Mouse (Mus musculus) retina, adult 2 months (tissue): ENCODE measurements around the gene Sult1e1.

ENCODE experiments used
- DNase-seq: peaks from one replicate; pipeline ENCODE4 v3.0.0-alpha.2; 2012; ENCODE audit warnings: low read depth, low spot score

Gene Sult1e1

DNA sequence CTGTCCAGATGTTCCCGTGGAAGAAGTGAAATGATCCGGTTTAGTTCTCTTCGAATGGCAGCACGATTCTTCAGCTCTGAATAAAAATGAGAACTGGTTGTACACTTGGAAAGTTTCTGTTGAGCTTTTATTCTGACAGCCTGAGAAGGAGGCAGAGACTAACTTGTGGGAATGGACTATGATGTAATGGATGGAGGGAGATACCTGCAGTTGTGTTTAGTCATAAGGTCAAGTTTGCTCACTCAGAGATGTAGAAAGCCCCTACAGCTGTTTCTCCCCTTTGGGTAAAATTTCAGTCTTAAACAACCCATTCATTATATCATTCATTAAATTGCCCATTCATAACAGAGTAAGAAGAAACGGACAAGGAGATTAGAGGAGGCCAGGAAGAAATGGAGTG lies at the start of gene Sult1e1:
Gene Sult1e1, minus strand, starts transcription at position 101 of the 400 bp plus-strand sequence.
- DNase-seq: no peak

DNA sequence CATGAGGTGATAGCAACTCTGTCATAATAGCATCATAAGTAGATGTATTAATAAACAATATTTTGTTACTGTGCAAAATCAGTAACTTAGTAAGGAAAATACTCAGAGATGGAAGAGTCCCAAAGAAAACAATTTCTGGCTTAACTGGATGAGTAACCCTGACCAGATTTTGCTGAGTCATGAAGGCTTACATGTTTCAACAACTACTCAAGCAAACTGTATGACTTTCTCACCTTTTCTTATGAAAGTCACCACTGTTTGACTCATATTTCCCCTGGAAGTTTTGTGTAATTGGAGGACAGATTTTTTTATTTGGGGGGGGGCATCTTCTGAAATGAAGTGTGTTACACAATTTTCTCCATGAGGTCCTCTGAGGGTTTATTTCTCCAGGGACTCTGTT lies 31.3 kb upstream of the Sult1e1 start:
- DNase-seq: no peak

DNA sequence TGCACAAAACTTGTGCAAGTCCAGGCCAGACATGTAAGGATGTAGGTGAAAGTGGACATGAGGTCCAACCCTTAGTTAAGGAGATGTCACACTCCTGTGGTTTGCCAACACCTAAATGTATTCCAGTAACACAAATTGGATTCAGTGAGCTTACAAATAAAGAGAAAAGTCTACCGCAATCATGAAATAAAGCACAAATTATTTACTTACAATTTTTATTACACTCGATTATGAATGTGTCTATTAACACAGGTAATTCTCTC lies 23.7 kb upstream of the Sult1e1 start:
- DNase-seq: no peak

GRCm38 (mm10) chr5:87614364-87615127 lies 23.2 kb upstream of the Sult1e1 start:
- DNase-seq: no peak

DNA sequence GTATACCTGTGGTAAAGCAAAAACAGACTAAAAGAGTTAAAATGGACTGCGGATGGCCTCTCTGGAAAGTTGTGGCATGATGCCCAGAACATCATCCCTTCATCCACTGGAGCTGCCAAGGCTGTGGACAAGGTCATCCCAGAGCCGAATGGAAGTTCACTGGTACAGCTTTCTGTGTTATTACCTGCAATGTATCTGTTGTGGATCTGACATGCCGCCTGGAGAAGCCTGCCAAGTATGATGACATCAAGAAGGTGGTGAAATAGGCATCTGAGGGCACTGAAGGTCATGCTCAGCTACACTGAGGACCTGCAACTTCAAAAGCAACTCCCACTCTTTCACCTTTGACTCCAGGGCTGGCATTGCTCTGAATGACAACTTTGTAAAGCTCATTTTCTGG lies 9.6 kb upstream of the Sult1e1 start:
- no peak for DNase-seq

DNA sequence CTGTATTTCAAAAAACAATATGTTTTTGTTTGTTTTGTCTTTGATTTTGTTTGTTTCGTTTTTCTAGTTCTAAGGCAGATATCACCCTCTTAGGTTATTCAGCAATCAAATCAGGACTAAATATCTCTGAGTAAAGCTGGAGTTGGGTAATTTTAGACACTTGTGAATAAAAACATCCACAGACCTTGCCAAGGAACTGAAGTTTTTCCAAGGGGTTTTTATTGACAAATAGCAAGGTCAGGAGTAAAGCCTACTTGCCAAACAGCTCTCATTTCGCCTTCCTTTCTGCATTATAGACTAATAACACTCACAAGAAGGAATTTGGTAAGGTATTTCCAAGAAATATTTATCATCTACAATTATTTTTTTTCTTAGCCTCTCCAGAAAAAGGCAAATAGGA lies 6.5 kb upstream of the Sult1e1 start:
- DNase-seq: no peak

DNA sequence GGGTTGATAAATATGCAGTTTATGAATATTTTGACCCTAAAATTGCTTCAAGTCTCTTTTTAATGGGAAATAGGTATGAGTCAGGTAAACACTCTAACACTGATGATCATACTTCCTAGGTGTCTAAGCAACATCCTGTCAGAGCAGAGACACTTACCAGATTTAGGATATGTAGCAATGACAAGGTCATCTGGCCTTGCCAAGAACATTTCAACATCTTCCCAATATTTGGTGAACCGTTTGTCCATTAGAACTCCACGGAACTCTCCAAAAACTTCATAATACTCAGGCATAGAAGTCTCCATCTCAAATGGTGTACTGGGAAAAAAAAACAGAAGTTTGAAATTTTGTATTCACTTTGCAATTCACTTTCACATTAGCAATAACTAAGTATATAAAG lies 1.5 kb downstream of the Sult1e1 start:
- DNase-seq: no peak

DNA sequence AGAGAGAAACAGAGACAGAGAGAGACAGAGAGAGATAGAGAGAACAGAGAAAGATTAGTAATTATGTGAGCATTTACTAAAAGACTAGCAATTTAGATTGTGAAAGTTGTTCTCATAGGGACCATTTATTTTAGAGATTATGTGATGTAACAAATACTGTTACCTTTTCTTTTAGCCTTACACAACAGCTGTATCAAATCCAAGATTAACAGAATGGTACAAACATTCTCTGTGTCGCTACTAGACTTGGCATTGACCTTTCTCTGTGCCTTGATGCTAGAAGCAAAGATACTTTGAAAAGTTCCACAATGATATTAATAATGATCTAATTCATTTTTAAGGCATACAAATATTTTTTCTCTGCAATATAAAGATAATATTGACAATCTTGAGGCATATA lies 11.0 kb downstream of the Sult1e1 start:
- no peak for DNase-seq

DNA sequence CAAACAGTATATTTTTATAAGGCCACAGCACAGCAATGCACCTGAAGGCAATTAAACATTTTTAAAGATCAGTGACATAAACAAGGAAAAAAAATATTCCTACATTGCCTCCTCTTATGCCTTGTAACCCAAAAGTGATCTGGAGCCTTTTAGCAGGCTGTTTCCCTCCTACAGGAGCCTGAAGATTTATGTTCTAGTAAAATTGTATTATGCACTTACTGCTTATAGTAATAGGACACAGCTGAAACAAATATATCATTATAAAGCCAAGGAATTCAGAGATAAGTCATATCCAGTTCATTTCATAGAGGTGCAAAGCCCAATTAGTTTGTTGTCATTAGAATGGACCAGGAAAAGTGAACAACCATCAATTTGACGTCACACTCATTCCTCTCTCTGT lies 17.2 kb downstream of the Sult1e1 start:
- DNase-seq: no peak

DNA sequence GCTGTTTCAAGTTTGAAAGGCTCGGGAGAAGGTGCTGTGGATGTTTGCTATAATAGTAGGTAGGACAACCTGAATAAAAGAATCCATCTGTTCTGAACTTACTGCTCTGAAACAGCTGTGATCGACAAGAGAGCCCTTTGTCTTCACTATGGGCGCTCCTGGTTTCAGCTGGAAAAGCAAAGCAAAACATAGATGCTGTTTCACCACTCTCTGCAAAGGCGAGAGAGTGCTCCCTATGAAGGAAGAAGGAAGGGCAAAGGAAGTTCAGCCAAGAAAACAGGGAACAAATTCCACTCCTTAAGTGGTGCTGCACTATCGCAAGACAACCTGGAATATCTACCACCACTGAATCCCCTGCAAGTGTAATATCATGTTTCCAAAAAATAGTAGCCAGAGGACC lies 17.9 kb downstream of the Sult1e1 start:
- no peak for DNase-seq

- no peak for DNase-seq
Observed at GRCm38 (mm10) chr5:87572781-87573180, 18.6 kb downstream of the Sult1e1 start.

DNA sequence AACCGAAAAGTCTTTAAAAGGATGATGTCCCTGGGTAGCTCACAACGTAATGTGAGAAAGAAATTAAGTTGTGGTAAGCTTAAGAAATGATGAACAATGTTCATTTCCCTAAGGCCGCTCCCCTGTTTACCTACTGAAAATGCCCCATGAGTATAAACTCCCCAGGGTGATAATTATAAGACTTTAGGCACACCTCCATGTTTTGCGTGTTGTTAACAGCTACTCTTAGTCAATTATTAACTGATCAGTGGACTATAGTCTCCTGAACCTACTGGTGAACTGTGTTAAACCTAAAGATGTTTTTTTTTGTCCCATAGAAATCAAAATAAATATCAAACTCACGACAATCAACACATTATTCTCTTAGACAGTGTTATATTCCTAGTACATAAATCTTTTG lies 22.5 kb downstream of the Sult1e1 start, which contains the start of gene Sult1d1:
Gene Sult1d1, minus strand, starts transcription at position 183 of the 400 bp plus-strand sequence.
- no peak for DNase-seq

GRCm38 (mm10) chr5:87567306-87567705 lies 24.1 kb downstream of the Sult1e1 start:
- no peak for DNase-seq

GRCm38 (mm10) chr5:87562966-87563365 lies 28.4 kb downstream of the Sult1e1 start:
- no peak for DNase-seq

DNA sequence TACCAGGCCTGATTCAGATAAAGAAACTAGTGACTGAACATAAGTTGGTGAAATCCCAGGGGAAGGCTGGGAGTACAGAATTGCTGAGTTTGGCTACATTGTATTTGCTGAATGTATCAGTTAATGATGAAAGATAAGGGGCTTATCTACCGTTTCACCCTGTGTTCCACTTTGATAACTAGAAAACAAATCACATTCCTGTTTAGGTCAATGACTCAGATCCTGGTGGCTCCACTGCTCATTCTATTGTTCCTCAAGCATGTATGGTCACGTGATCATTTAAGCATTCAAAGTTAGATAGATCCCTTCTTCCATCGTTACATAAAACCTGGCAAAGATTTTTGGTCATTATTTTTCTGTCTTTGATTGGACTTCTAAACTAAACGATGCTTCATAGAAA lies 28.9 kb downstream of the Sult1e1 start:
- DNase-seq: no peak

DNA sequence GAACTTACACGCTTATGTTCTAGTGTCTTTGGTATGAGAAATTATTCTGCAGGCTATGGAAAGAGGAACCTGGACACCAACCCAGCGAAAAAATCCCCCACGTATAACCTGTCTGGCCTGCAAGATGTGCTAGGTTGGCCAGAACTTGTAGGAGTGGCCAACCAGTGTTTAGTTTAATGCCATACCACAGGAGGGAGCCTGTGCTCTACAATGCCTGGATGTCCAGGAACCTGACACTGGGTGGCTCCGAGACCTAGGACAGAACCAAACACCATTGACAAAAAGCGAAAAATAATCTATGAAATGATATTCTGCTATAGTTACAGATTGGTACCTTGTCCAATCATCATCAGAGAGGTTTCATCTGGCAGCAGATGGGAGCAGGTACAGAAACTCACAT lies 31.2 kb downstream of the Sult1e1 start:
- no peak for DNase-seq

- DNase-seq: no peak
Observed at GRCm38 (mm10) chr5:87550935-87551334, 40.5 kb downstream of the Sult1e1 start.

- no peak for DNase-seq
Observed at GRCm38 (mm10) chr5:87538111-87538510, 53.3 kb downstream of the Sult1e1 start, which contains the start of gene Sult1b1. Gene Sult1b1 (minus strand): TSS chr5:87538195.

GRCm38 (mm10) chr5:87535994-87536644 lies 55.3 kb downstream of the Sult1e1 start:
- no peak for DNase-seq

DNA sequence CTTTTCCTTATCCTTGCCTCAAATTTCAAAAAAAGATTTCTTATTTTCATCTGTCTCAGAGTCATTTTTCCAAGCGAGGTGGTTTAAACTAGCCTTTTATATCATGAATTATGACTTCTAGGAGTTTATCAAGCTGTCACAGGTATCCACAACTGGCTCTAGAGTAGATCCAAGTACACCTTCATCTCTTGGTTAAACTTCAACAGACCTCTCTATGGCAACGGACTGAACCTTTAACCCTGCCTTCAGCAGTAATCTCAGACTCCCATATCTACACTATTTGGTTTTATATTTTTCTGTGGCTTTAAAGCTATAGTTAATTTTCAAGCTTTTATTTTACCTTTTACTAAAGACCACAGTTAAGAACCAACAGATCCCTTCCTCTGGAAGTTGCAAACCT lies 59.1 kb downstream of the Sult1e1 start:
- DNase-seq: no peak
